Mouse (Mus musculus) brown adipose tissue, adult 24 weeks (tissue): ENCODE measurements around the gene Cdk15. TPM values are rescaled to one million over a fixed set of nuclear protein-coding genes. Genes with fewer than 3 reads are reported as not detected.

Experiments used
- H3K27ac ChIP-seq: fragments of 200-500 bp; replicated peaks from 2 replicates; pipeline ENCODE4 v1.5.1; 2012; ENCODE audit warnings: low read depth, mild to moderate bottlenecking, low read length
- H3K4me1 ChIP-seq: fragments of 200-500 bp; 2 replicates; pipeline ENCODE4 v1.6.1; 2012; ENCODE audit warnings: low read length, mixed read lengths; ENCODE audit not compliant: control insufficient read depth, insufficient read depth, insufficient read length
- H3K4me3 ChIP-seq: fragments of 200-500 bp; 2 replicates; pipeline ENCODE4 v1.5.1; 2012; ENCODE audit warnings: low read depth, mild to moderate bottlenecking, low read length, moderate library complexity; ENCODE audit not compliant: insufficient read depth
- polyA plus RNA-seq: library from polyadenylated mRNA; stranded (reverse); fragments of >200 nt; gene quantifications from 2 replicates; pipeline ENCODE4 v1.2.4, GENCODE M21; 2012; ENCODE audit not compliant: missing spikeins, insufficient read depth, insufficient read length

Cdk15 gene
- polyA plus RNA-seq, 1 experiment = not detected

DNA sequence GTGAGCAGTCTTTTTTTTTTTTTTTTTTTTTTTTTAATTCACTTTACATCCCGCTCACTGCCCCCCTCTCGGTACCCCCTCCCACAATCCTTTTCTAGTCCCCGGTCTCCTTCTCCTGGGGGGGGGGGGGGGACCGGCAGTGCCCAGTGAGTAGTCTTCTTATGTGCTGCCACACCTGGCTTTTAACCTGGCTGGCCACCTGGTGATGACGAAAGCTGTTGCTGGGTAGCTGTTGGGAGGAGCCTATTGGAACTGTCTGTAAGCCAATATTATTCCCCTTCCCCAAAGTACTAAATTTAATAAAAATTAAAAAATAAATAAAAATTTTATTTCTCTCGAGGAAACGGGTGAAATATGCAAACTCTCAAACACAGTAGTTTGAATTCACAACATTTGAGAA is 3.9 kb upstream of the Cdk15 start:
- H3K4me3 ChIP-seq = no peak overlapping the region
- no peak overlapping the region for H3K27ac ChIP-seq
- H3K4me1 ChIP-seq = no peaks in the 10 kb centered on the region

DNA sequence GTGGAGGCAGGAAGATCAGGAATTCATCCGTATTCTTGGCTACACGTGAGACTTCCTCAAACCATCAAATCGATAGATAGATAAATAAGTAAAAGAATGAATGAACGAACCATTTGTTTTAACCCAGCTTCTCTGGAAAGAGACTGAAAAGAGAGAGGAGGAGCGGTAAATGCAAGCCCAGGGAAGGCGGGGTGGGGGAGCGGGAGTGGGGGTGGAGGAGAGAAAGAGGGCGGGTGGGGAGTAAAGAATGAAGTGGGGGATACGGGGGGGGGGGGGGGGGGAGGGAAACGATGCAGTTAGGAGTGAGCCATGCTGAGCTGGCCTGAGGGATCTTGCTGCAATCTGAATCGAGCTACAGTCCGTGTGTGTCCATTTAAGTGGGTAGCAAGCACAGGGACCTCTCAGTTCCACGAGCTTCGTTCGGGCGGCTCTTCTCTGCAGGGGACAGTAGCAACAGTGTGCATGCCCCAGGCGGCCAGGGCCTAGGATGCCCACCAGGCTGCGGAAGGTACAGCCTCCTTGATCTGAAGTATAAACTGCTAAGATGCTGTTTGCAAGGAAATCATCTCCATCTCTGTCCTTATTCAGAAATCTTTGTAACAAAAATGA is 3.3 kb upstream of the Cdk15 start:
- Histone ChIP-seq H3K4me3 (no peak overlapping the region), H3K4me1 (no peaks in the 10 kb centered on the region), H3K27ac (no peak overlapping the region)

DNA sequence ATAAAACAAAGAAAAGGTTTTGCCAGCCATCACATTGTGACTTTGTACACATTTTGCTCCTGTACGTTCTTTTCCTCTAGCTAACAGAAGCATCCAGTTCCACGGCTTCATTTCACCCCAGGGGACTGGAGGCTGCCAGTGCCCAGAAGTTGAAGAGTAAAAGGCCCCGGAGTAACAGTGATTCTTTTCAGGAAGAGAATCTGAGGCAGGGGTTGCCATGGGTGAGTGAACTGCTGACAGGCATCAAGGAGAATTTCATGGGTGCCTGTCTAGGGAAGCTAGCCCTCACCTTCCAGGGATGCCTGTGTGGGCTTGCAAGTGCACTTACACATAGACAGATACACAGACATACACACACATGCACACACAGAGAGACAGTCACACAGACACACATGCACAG is 1.0 kb downstream of the Cdk15 start:
- no peak overlapping the region for H3K27ac ChIP-seq
- no peak overlapping the region for H3K4me3 ChIP-seq
- no peaks in the 10 kb centered on the region for H3K4me1 ChIP-seq

DNA sequence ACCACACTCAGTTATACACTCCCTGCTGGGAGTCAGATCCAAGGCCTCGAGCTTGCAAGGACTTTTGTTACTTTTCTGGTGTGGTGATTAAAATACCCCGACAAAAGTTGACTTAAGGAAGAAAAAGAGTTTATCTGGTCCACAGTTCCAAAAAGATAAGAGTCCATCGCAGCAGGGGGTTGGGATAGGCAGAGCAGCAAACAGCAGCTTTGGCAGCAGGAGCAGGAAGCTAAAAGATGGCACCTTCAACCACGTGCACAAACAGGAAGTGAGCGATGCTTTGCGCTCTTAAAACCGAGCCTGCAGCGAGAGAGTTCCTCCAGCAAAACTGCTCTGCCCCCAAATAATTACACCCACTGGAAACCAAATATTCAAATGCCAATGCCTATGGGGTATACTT is 12.2 kb downstream of the Cdk15 start:
- Histone ChIP-seq H3K4me1 (no peaks in the 10 kb centered on the region), H3K4me3 (no peak overlapping the region), H3K27ac (no peak overlapping the region)

DNA sequence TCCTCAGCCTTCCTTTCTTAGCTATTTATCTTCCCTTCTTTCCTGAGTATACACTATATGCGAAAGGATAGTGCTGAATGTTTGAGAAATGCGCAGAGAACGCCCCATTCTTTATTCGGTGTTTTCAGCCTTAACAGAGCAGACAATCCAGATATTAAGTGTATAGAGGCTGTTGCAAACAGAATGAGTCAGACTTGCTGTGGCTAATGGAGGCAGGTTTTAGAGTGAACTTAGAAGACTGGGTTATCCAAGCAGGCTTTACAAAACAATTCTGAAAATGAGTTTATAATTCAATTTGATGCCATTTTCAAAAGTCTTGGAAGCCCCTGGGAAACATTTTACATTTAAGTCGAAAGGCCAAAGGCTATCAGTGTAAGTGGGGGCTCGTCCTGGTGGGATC is 12.8 kb downstream of the Cdk15 start:
- no peak overlapping the region for H3K4me3 ChIP-seq
- H3K4me1 ChIP-seq = no peaks in the 10 kb centered on the region
- no peak overlapping the region for H3K27ac ChIP-seq

DNA sequence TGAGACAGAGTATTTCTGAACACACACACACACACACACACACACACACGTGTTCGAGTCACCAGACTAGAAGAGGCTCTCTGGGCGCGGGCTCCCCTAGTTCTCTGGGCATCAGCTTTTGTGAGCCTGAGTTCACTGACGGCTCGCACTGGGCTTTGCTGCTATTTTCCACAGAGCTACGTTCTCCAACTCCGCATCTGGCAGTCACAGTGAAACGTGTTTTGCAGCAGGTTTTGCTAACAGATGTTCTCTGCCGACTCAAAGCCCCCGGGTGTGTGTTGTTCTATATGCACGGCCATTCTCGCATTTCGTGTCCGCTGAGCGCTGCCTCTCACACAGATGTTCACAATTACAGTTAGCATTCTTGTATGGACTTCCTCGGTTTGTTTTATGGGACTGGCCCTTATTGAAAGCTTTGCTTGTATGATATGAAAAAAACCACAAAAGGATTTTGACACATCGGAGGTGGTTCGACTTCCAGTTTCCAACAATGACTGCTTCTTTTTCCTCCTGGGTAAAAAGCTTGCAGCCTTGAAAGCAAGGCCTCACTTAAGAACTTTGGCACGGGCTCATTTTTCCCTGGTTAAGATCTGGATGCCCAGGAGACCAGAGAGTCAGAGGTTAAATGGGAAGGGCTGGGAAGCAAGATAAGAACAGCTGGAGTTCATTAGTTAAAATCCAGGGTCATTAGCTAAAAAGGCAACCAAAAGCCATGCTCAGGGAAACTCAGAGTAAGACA is 13.4 kb downstream of the Cdk15 start:
- Histone ChIP-seq H3K27ac (no peak overlapping the region), H3K4me1 (no peaks in the 10 kb centered on the region)

DNA sequence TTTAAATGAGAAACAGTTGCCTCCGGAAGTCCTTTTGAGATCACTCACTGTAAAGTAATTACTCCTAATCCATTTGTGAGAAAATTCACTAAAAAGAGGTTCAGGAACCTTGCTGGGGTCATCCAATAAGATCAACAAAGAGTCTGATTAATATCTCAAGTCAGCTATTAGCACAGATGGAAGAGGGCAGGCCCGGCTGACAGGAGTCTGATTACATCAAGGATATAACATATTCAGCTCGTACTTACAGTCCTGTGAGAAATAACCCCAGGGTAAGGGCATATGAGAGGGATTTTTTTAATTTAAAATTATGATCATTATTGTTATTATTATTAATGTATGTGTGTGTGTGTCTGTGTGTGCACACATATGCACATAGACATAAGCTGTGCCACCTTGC is 15.5 kb downstream of the Cdk15 start:
- no peak overlapping the region for H3K27ac ChIP-seq
- no peak overlapping the region for H3K4me3 ChIP-seq
- H3K4me1 ChIP-seq = no peaks in the 10 kb centered on the region

More for the DNA sequence above, 13.4 kb downstream of the Cdk15 start:
- H3K4me3 ChIP-seq = no peak overlapping the region

DNA sequence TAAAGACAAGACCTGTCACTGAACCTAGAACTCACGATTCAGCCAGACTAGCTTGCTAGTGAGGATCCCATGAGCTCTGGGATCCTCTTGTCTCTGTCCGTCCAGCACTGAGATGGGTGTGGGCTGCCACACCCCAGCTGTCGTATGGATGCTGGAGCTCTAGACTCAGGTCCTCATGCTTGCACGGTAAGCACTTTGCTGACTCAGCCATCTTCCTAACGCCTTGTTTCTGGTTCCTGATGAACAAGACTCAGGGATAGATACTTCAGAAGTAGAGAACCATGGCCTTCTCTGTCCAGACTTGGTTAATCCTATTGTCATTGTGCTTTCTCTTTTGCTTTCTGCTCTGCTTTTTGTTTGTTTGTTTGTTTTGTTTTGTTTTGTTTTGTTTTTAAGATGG is 29.2 kb downstream of the Cdk15 start:
- no peak overlapping the region for H3K27ac ChIP-seq
- H3K4me3 ChIP-seq = no peak overlapping the region
- no peaks in the 10 kb centered on the region for H3K4me1 ChIP-seq

DNA sequence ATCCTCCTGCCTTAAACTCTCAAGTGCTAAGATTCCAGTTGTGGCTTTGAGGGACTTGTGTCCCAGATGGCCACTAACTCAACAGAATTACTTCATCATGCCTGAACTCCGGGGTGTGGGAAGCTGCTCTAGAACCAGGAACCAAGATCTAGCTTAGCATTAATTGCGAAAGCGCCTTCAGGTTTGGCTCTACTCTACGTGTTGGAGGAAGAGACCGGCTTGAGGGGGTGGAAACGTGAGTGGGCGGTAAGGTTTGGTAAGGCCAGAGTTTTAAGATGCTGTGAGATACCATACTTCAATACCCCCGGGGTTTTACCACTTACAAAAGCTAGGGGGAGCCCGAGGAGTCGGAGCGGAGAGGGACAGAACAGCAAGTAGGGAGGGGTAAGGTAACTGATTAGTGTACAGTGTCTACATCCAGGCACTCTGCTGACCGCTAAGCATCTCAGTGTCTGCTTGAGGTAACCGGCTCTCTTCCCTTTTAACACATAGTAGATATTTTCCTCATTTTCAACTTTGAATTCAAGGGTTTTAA is 29.7 kb downstream of the Cdk15 start:
- Histone ChIP-seq H3K4me1 (no peaks in the 10 kb centered on the region), H3K4me3 (no peak overlapping the region), H3K27ac (no peak overlapping the region)

DNA sequence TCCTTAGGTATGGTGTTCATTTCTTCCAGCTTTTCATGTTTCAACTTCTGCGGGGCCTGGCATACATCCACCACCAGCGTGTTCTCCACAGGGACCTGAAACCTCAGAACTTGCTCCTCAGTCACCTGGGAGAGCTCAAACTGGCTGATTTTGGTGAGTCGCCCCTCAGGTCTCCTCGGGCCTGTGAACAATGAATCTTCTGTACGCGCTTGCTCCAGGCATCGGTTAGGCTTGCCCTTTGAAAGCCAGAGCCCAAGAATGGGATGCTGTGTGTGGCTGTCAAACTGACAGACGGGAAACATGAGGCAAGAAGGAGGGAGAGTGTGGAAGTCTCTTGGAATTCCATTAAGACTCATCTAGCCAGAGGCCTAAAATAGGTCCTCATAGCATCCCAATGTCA is 31.0 kb downstream of the Cdk15 start:
- Histone ChIP-seq H3K27ac (no peak overlapping the region), H3K4me3 (no peak overlapping the region), H3K4me1 (no peaks in the 10 kb centered on the region)

DNA sequence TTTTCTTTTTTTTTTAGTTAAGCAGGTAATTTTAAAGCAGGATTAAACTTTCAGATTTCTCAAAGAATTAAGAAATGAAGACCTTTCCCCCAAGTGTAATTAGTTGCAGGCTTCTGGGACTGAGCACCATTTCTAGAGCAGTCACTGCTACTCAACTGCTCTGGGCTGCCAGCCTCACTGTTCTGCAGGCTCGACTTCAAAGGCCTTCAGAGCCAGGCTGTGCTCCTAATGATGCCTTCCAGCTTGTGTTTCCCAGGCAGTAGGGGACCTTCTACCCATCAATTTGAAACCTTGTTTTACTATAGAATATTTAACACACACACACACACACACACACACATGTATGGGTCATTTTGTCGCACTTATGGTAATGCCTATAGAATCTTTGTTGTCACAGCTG is 34.9 kb downstream of the Cdk15 start:
- Histone ChIP-seq H3K4me3 (no peak overlapping the region), H3K27ac (no peak overlapping the region), H3K4me1 (no peaks in the 10 kb centered on the region)

DNA sequence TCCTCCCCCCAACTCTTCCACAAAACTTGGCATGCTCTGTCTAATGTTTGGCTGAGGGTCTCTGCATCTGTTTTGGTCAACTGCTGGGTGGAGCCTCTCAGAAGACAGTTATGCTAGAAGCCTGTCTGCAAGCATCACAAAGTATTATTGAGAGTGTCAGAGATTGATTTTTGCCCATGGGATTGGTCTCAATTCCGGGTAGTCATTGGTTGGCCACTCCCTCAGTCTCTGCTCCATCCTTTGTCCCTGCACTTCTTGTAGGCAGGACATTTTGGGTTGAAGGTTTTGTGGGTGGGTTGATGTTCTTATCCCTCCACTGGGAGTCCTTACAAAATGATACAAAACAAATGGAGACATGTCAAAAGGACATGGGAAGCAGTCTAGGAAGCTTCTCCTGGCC is 39.1 kb downstream of the Cdk15 start:
- Histone ChIP-seq H3K4me3 (no peak overlapping the region), H3K27ac (no peak overlapping the region), H3K4me1 (no peaks in the 10 kb centered on the region)

DNA sequence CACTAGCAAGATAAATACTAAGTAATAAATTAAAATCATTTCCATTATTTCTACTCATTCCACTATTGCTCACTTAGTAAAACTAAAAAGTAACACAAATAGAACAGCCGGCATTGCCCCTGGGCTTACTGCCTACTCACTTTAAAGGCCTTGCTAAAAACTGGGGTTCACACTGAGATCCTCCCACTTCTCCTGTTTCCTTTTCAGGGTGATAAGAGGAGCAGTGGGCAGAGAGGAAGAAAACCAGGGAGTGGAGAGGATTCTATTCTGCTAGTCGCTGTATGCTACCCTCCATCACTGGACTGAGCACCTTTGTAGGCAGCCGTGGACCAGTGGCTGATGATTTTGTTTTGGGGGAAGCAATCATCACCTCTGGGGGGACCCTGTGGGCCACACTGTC is 40.5 kb downstream of the Cdk15 start:
- no peak overlapping the region for H3K4me3 ChIP-seq
- no peaks in the 10 kb centered on the region for H3K4me1 ChIP-seq
- H3K27ac ChIP-seq = no peak overlapping the region

DNA sequence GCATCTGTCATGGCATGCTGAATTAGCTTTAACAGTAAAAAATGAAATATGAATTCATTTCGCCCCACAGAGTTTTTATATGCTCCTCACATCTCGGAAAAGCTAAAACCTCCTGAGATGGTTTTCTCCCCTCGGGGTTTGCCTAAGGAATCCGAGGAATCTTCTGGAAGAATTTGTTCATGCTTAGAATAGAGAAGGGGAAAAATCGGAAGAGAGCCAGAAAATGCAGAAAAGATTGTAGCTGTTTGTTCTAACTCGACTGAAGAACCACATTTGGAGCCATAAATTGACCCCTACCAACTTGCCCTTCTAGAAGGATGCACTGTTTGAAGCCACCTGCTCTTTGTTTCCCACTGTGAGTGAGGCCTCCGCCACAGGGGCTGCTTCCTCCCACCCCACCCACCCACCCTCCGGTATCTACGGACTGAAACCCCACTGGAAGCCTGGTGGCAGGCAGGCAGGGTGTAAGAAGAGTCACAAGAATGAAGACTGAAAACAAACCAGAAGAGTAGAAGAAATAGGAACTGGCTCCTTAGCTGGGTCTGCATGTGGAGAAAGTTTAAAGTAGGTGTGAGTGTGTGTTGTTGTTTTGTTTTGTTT is 41.9 kb downstream of the Cdk15 start:
- H3K4me1 ChIP-seq = no peaks in the 10 kb centered on the region
- H3K4me3 ChIP-seq = no peak overlapping the region
- H3K27ac ChIP-seq = no peak overlapping the region

DNA sequence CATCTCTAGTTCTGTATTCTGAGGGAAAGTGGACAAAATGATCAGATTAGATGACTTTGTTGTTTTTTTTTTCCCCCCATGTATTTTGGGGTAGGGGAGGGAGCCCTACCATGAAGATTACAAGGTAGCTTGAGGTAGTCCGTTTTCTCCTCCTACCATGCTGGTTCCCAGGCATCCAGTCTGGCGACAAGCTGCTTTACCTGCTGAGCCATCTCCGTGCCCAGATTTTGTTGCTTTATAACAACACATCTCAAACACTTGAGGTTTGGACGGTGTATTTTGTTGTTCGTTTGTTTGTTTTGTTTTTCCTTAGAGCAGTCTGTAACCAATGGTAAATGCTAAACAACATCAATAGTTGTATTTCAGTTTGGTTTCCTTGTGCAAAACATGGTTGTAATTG is 50.6 kb downstream of the Cdk15 start:
- H3K4me3 ChIP-seq = no peak overlapping the region
- no peaks in the 10 kb centered on the region for H3K4me1 ChIP-seq
- no peak overlapping the region for H3K27ac ChIP-seq
